Mouse (Mus musculus): ENCODE measurements around the gene Syngr1. TPM values are rescaled to one million over a fixed set of nuclear protein-coding genes. Genes with fewer than 3 reads are reported as not detected.
A peak's percentile ranks its signal among the peaks of the same experiment; 100 is the strongest.

The Syngr1 gene
- polyA plus RNA-seq, 1 experiment from 2014 or later = 7.0 TPM

GRCm38 (mm10) chr15:80132452-80132851 is 41.3 kb downstream of the Syngr1 start:
- Histone ChIP-seq H3K4me3 (peak overlapping the region; percentile 86), H3K36me3 (replicated peaks) (peaks cover 15% of the 10 kb centered on the region), H3K27ac (replicated peaks) (peak overlapping the region; percentile 100), H3K27me3 (replicated peaks; ENCODE audit: low read depth, poor library complexity, severe bottlenecking) (no peaks in the 10 kb centered on the region), H3K4me1 (peaks cover 26% of the 10 kb centered on the region), H3K9me3 (no peaks in the 10 kb centered on the region)
- WGBS = 82% methylated on average over 9 of the region's 9 CpGs
- no peak for DNase-seq (ENCODE audit: low spot score)

- Histone ChIP-seq H3K27me3 (replicated peaks; ENCODE audit: low read depth, poor library complexity, severe bottlenecking) (no peaks in the 10 kb centered on the region), H3K27ac (replicated peaks) (peak within 1 kb of the TSS; percentile 100), H3K36me3 (replicated peaks) (peaks cover 15% of the 10 kb centered on the region), H3K4me1 (peaks cover 32% of the 10 kb centered on the region), H3K9me3 (no peaks in the 10 kb centered on the region), H3K4me3 (peak within 1 kb of the TSS; percentile 86)
- WGBS = under 1% methylated on average over 59 of the region's 59 CpGs
- peak; percentile 95 for DNase-seq (ENCODE audit: low spot score)
These were observed 42.0 kb downstream of the Syngr1 start, which contains the start of gene Tab1 for GRCm38 (mm10) chr15:80132993-80133586. Tab1 (plus strand) TSS chr15:80133127.

DNA sequence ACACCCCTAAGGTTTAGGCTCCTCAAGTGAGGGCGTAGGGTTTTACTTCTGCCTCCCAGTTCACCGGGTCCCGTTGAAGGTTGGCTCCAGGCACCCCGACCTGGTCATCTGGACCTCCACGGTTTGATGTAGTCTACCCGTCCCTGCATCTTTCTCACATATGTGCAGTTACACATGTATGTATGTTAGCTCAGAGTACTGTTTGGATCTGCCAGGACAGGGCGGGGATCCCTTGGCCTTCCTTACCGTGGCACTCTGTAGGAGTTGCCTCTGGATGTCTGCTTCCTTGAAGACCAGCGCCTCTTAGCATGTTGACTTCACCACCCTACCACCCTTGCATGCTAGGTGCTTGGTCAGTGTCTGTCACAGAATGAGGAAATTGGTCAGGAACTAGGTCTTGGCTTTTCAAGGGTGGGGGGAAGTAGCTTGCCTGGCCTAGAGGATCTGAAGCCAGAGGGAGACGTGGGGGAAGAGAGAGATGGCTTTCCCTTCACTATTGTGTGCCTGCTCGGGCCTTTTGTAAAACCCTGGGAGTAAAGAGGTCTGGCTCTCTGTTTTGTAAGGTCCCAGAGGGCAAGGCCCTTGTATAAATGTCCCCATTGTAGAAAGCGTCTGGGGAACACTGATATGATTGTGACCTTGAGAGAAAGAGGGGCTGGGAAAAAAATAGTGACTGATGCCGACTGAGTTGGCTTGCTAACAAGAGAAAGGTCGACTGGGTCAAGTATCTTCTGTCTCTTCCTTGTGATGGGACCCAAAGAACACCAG is 42.7 kb downstream of the Syngr1 start:
- H3K4me1 ChIP-seq = peaks cover 38% of the 10 kb centered on the region
- no peaks in the 10 kb centered on the region for H3K9me3 ChIP-seq
- WGBS = 18% methylated on average over 14 of the region's 14 CpGs
- peaks cover 23% of the 10 kb centered on the region for H3K36me3 ChIP-seq (replicated peaks)
- peak overlapping the region; percentile 86 for H3K4me3 ChIP-seq
- DNase-seq (ENCODE audit: low spot score) = no peak
- H3K27ac ChIP-seq (replicated peaks) = peak overlapping the region; percentile 100
- no peaks in the 10 kb centered on the region for H3K27me3 ChIP-seq (replicated peaks; ENCODE audit: low read depth, poor library complexity, severe bottlenecking)

GRCm38 (mm10) chr15:80134450-80134847 is 43.3 kb downstream of the Syngr1 start:
- peaks cover 28% of the 10 kb centered on the region for H3K36me3 ChIP-seq (replicated peaks)

GRCm38 (mm10) chr15:80135499-80135898 is 44.4 kb downstream of the Syngr1 start:
- Histone ChIP-seq H3K27me3 (replicated peaks; ENCODE audit: low read depth, poor library complexity, severe bottlenecking) (no peaks in the 10 kb centered on the region), H3K4me3 (no peak overlapping the region), H3K27ac (replicated peaks) (no peak overlapping the region), H3K36me3 (replicated peaks) (peaks cover 39% of the 10 kb centered on the region), H3K4me1 (peaks cover 38% of the 10 kb centered on the region), H3K9me3 (no peaks in the 10 kb centered on the region)
- DNase-seq (ENCODE audit: low spot score) = no peak
- 93% methylated on average over 2 of the region's 2 CpGs for WGBS

More at GRCm38 (mm10) chr15:80134450-80134847, 43.3 kb downstream of the Syngr1 start:
- peak overlapping the region; percentile 100 for H3K27ac ChIP-seq (replicated peaks)
- no peaks in the 10 kb centered on the region for H3K27me3 ChIP-seq (replicated peaks; ENCODE audit: low read depth, poor library complexity, severe bottlenecking)
- no peak for DNase-seq (ENCODE audit: low spot score)
- H3K9me3 ChIP-seq = no peaks in the 10 kb centered on the region
- H3K4me3 ChIP-seq = peak overlapping the region; percentile 86
- WGBS = 65% methylated on average over 9 of the region's 9 CpGs
- H3K4me1 ChIP-seq = peaks cover 38% of the 10 kb centered on the region

- Histone ChIP-seq H3K4me3 (no peak overlapping the region), H3K27me3 (replicated peaks; ENCODE audit: low read depth, poor library complexity, severe bottlenecking) (no peaks in the 10 kb centered on the region), H3K9me3 (peaks cover 5% of the 10 kb centered on the region; the same call in 1 of the 2 replicates), H3K27ac (replicated peaks) (no peak overlapping the region), H3K36me3 (replicated peaks) (peaks cover 50% of the 10 kb centered on the region), H3K4me1 (peaks cover 38% of the 10 kb centered on the region)
- DNase-seq (ENCODE audit: low spot score) = no peak
- 92% methylated on average over 3 of the region's 3 CpGs for WGBS
These were observed 45.5 kb downstream of the Syngr1 start for GRCm38 (mm10) chr15:80136645-80137044.

- Histone ChIP-seq H3K36me3 (replicated peaks) (peaks cover 66% of the 10 kb centered on the region), H3K9me3 (peaks cover 11% of the 10 kb centered on the region; the same call in 1 of the 2 replicates), H3K27me3 (replicated peaks; ENCODE audit: low read depth, poor library complexity, severe bottlenecking) (no peaks in the 10 kb centered on the region), H3K4me1 (peaks cover 31% of the 10 kb centered on the region), H3K4me3 (no peak overlapping the region), H3K27ac (replicated peaks) (no peak overlapping the region)
- DNase-seq (ENCODE audit: low spot score) = no peak
- 81% methylated on average over 17 of the region's 17 CpGs for WGBS
These were observed 47.0 kb downstream of the Syngr1 start for GRCm38 (mm10) chr15:80137945-80138791.

- H3K27ac ChIP-seq (replicated peaks) = no peak overlapping the region
- H3K9me3 ChIP-seq = peaks cover 11% of the 10 kb centered on the region; the same call in 1 of the 2 replicates
- DNase-seq (ENCODE audit: low spot score) = no peak
- H3K4me1 ChIP-seq = peaks cover 14% of the 10 kb centered on the region; the same call in 1 of the 2 replicates
- 96% methylated on average over 2 of the region's 2 CpGs for WGBS
- peaks cover 85% of the 10 kb centered on the region for H3K36me3 ChIP-seq (replicated peaks)
- no peak overlapping the region for H3K4me3 ChIP-seq
- no peaks in the 10 kb centered on the region for H3K27me3 ChIP-seq (replicated peaks; ENCODE audit: low read depth, poor library complexity, severe bottlenecking)
These were observed 49.2 kb downstream of the Syngr1 start for GRCm38 (mm10) chr15:80140302-80140701.

GRCm38 (mm10) chr15:80140878-80141277 is 49.7 kb downstream of the Syngr1 start:
- H3K36me3 ChIP-seq (replicated peaks) = peaks cover 89% of the 10 kb centered on the region

DNA sequence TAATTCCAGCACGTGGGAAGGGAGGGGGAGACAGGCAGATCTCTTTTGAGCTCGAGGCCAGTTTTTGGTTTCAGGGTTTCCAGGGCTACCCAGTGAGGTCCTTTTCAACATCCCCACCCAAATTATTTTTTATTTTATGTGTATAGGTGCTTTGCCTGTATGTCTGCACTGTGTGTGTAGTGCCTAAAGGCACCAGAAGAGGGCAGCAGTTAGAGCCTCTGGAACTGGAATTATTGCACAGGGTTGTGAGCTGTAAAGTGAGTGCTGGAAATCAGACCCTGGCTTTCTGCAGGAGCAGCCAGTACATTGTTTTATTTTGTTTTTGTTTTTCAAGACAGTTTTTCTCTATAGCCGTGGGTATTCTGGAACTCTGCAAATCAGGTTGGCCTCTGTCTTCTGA is 51.0 kb downstream of the Syngr1 start:
- Histone ChIP-seq H3K27ac (replicated peaks) (no peak overlapping the region), H3K4me3 (no peak overlapping the region), H3K36me3 (replicated peaks) (peaks cover 83% of the 10 kb centered on the region), H3K9me3 (peaks cover 11% of the 10 kb centered on the region; the same call in 1 of the 2 replicates), H3K27me3 (replicated peaks; ENCODE audit: low read depth, poor library complexity, severe bottlenecking) (no peaks in the 10 kb centered on the region), H3K4me1 (peaks cover 14% of the 10 kb centered on the region; the same call in 1 of the 2 replicates)
- 96% methylated on average over 3 of the region's 3 CpGs for WGBS
- no peak for DNase-seq (ENCODE audit: low spot score)

More at GRCm38 (mm10) chr15:80140878-80141277, 49.7 kb downstream of the Syngr1 start:
- peaks cover 11% of the 10 kb centered on the region; the same call in 1 of the 2 replicates for H3K9me3 ChIP-seq
- DNase-seq (ENCODE audit: low spot score) = no peak
- WGBS = 95% methylated on average over 3 of the region's 3 CpGs
- peaks cover 14% of the 10 kb centered on the region; the same call in 1 of the 2 replicates for H3K4me1 ChIP-seq
- H3K27ac ChIP-seq (replicated peaks) = no peak overlapping the region
- no peaks in the 10 kb centered on the region for H3K27me3 ChIP-seq (replicated peaks; ENCODE audit: low read depth, poor library complexity, severe bottlenecking)
- H3K4me3 ChIP-seq = no peak overlapping the region

- Histone ChIP-seq H3K27ac (replicated peaks) (no peak overlapping the region), H3K36me3 (replicated peaks) (peaks cover 85% of the 10 kb centered on the region), H3K4me3 (no peak overlapping the region), H3K4me1 (no peaks in the 10 kb centered on the region), H3K9me3 (peaks cover 11% of the 10 kb centered on the region; the same call in 1 of the 2 replicates), H3K27me3 (replicated peaks; ENCODE audit: low read depth, poor library complexity, severe bottlenecking) (no peaks in the 10 kb centered on the region)
- DNase-seq (ENCODE audit: low spot score) = no peak
- WGBS = 92% methylated on average over 6 of the region's 6 CpGs
These were observed 52.6 kb downstream of the Syngr1 start for GRCm38 (mm10) chr15:80143760-80144159.

DNA sequence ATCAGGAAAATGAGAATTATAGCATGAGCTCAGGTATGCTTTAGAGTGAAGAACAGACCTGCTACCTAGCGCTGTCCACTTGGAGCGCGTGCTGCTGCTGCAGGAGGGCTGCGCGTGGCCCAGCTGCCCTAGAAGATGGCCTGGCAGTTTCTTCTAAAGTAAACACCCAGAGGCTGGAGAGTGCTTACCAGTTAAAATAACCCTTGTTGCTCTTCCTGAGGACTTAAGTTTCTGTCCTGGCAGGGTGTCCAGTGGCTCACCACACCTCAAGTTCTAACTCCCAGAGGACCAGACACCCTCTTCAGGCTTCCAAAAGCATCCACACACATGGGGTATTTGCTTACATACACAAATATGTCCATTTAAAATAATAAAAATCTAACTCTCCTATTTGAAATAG is 54.3 kb downstream of the Syngr1 start:
- Histone ChIP-seq H3K9me3 (peaks cover 11% of the 10 kb centered on the region; the same call in 1 of the 2 replicates), H3K27me3 (replicated peaks; ENCODE audit: low read depth, poor library complexity, severe bottlenecking) (no peaks in the 10 kb centered on the region), H3K36me3 (replicated peaks) (peaks cover 86% of the 10 kb centered on the region), H3K4me3 (no peak overlapping the region), H3K4me1 (no peaks in the 10 kb centered on the region), H3K27ac (replicated peaks) (no peak overlapping the region)
- DNase-seq (ENCODE audit: low spot score) = no peak
- WGBS = 92% methylated on average over 5 of the region's 5 CpGs

Data from embryonic facial prominence, embryonic 10.5 days (tissue).